Mouse (Mus musculus) forebrain, embryonic 14.5 days (tissue): ENCODE results near the gene Cnpy1. TPM values are rescaled to one million over a fixed set of nuclear protein-coding genes. Genes with fewer than 3 reads are reported as not detected.

Experiments
- ATAC-seq: fragments of 200-750 bp; cut with Nextera tagmentation; 2 replicates; pipeline ENCODE4 v1.8.0; 2017; ENCODE audit warnings: mild to moderate bottlenecking, moderate library complexity
- DNase-seq: peaks from one replicate; pipeline ENCODE4 v3.0.0-alpha.2; 2015; ENCODE audit warnings: low spot score
- H3K27ac ChIP-seq: fragments of 300-500 bp; sonication (generic); 2 replicates; pipeline ENCODE4 v1.5.1; 2014; ENCODE audit warnings: low read depth, mild to moderate bottlenecking, control low read depth, low read length, moderate library complexity
- H3K27me3 ChIP-seq: fragments of 300-500 bp; sonication (generic); replicated peaks from 2 replicates; pipeline ENCODE4 v1.6.1; 2014; ENCODE audit warnings: low read length, control low read depth, mixed read lengths; ENCODE audit not compliant: control insufficient read depth, insufficient read depth
- H3K36me3 ChIP-seq: fragments of 300-500 bp; sonication (generic); 2 replicates; pipeline ENCODE4 v1.6.1; 2014; ENCODE audit warnings: low read length, control low read depth; ENCODE audit not compliant: control insufficient read depth, insufficient read depth
- H3K4me1 ChIP-seq: fragments of 300-500 bp; sonication (generic); 2 replicates; pipeline ENCODE4 v1.6.1; 2014; ENCODE audit warnings: antibody characterized with exemption, low read length, control low read depth; ENCODE audit not compliant: control insufficient read depth, insufficient read depth
- H3K4me2 ChIP-seq: fragments of 300-500 bp; sonication (generic); 2 replicates; pipeline ENCODE4 v1.6.1; 2014; ENCODE audit warnings: mild to moderate bottlenecking, control low read depth, low read length
- H3K4me3 ChIP-seq: fragments of 300-500 bp; sonication (generic); 2 replicates; pipeline ENCODE4 v1.5.1; 2014; ENCODE audit warnings: low read depth, low read length, control low read depth
- H3K9ac ChIP-seq: fragments of 300-500 bp; sonication (generic); 2 replicates; pipeline ENCODE4 v1.6.1; 2014; ENCODE audit warnings: mild to moderate bottlenecking, low read length, control low read depth, moderate library complexity
- H3K9me3 ChIP-seq: fragments of 300-500 bp; sonication (generic); replicated peaks from 2 replicates; pipeline ENCODE4 v1.6.1; 2016; ENCODE audit warnings: low read length, control low read depth, mixed read lengths; ENCODE audit not compliant: control insufficient read depth
- WGBS: fragments of 180-500 bp; shearing (Covaris S2); extraction: QIAGEN DNeasy Blood & Tissue Kit; methylation state at CpG from one replicate; pipeline ENCODE4 v1.1.7; 2014; 5-methylcytosine and 5-hydroxymethylcytosine counted together
- polyA plus RNA-seq: library from polyadenylated mRNA; unstranded; fragments of >200 nt; fragmentation: Nextera tagmentation; extraction: Ambion mirVana; gene quantifications from 2 replicates; pipeline ENCODE4 v1.2.1, GENCODE M21; 2014

The Cnpy1 gene
- polyA plus RNA-seq, 1 experiment from 2014 or later, result 1.1 TPM

DNA sequence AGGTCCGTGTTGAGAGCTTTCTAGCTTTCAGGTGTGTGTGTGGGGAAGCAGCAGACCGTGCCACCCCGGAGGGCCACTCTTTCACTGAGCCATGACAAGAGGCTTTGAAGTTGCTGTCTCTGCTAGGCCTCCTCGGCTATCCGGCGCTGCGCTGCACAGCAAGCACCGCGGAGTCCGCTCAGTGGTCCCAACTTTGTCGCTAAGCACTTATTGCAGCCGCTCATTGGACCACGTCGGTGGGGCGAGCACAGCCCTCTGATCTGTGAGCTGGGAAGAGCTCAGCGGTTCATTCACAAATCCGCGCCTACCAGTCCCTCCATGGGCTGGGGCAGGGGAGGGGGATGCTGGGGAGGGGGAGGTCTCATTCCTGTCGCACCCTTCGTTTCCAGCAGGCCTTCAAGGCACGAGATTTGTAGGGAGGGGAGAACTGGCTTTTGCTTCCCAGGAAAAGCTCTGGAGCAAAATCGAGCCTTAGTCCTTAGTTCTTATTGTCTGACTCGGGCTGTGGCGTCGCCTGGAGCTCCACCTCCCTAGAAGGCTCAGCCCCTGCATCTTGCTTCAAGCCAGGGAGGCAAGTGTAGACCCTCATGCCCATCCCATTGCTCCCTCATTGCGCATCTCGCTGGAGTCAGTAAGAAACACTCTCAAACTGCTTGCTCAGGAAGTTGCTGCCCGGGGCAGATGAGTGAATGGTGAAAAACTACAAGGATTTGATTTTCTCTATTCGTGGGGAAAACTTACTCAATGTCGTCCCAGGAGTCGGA lies 87.1 kb downstream of the Cnpy1 start:
- under 1% methylated on average over 31 of the region's 31 CpGs for WGBS
- Histone ChIP-seq H3K4me1 (no peaks in the 10 kb centered on the region), H3K27ac (no peak overlapping the region), H3K9ac (no peak overlapping the region), H3K4me2 (no peak overlapping the region), H3K36me3 (no peaks in the 10 kb centered on the region), H3K9me3 (no peaks in the 10 kb centered on the region), H3K27me3 (peaks cover 76% of the 10 kb centered on the region), H3K4me3 (no peak overlapping the region)
- ATAC-seq (peak; percentile 50; the same call in 1 of the 2 replicates), DNase-seq (no peak)

DNA sequence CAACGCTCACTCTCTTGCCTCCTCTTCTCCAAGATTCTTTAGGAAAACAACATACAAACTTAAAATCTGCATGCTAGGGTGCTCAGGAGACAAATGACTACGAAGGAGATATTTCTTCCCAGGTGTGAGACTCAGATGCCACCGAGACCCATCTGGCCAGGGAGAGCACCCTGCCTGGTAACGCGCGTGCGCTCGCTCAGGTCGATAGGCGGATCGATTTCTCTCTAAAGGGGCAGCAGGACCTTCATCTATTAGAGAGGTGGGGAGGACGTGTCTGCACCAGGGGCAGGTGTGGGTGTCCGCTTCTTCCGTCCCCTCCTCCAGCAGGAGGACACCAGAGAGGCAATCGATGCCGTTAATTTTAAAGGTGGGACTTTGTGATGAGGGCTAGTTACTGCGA lies 87.8 kb downstream of the Cnpy1 start:
- no peak overlapping the region for H3K4me3 ChIP-seq
- ATAC-seq, result no peak
- 1% methylated on average over 17 of the region's 17 CpGs for WGBS

DNA sequence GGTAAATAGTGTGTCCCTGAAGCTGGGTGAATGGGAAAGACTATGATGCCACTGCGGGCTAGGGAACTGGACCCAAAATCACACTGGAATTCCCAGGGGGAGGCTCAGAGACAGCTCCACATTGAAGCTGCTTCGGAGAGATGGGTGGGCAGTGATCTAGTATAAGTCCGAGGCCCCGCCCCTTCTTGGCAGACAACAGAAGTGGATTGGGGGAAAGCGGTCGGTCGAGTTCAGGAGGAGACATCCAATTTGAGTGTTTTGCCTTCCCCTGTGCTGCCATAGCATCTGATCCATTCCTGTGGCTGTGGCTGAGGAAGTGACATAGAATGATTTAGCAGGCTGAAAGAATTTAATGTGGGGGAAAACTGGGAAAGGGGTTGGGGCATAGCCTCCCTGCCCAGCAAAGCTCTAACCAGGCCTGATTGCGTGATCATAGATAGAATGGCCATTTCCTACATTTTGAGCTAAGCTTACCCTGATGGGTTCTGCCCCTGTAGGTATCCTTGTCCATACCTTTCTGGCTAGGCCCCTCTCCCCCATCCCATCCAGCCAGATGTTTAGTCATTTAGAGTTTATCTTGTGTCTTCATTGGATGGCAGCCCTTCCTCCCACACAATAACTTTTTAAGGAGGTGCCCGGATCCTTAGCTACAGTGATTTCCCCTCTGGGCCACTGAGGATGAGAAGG lies 88.4 kb downstream of the Cnpy1 start:
- Histone ChIP-seq H3K4me1 (no peaks in the 10 kb centered on the region), H3K27ac (no peak overlapping the region), H3K27me3 (peaks cover 68% of the 10 kb centered on the region), H3K4me2 (no peak overlapping the region), H3K4me3 (no peak overlapping the region), H3K9ac (no peak overlapping the region), H3K36me3 (no peaks in the 10 kb centered on the region), H3K9me3 (no peaks in the 10 kb centered on the region)
- DNase-seq, result no peak
- 5% methylated on average over 9 of the region's 9 CpGs for WGBS
- ATAC-seq, result no peak

More for the DNA sequence above, 87.8 kb downstream of the Cnpy1 start:
- Histone ChIP-seq H3K4me1 (no peaks in the 10 kb centered on the region), H3K9ac (no peak overlapping the region), H3K27ac (no peak overlapping the region), H3K4me2 (no peak overlapping the region), H3K9me3 (no peaks in the 10 kb centered on the region), H3K36me3 (no peaks in the 10 kb centered on the region), H3K27me3 (peaks cover 70% of the 10 kb centered on the region)
- no peak for DNase-seq

Other genes with a start within 250 kb of the Cnpy1 start
- gene Insig1, start 174.4 kb downstream of the Cnpy1 start, polyA plus RNA-seq, result 81.8 and 85.6 TPM in 2 replicates
- gene En2, start 80.1 kb downstream of the Cnpy1 start, polyA plus RNA-seq, result not detected in 2 replicates
- 21.4 and 21.7 TPM in 2 replicates for gene Rbm33, start 71.3 kb upstream of the Cnpy1 start, polyA plus RNA-seq
- 0.70 and 0.84 TPM in 2 replicates for gene Shh, start 221.4 kb upstream of the Cnpy1 start, polyA plus RNA-seq